Comparison of ENCODE assay signal across 12 mouse cellular contexts in the genomic region with DNA sequence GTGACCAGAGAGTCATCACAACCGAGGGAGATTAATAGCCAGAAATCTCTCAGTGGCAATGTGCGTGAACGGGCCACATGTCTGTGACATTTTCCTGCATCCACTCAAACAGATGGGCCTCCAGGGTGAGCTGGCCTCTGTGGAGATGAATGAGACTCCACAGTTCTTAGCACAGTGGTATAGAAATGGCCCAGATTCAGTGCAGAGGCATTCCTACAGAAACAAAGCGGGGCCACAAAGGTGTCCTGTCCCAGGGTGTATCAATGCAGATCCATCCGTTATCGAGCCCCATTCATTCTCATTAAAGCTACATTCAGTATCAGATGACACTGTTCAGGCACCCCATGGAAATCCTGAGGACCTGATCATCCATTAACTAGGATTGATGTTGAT. TPM values are rescaled to one million over a fixed set of nuclear protein-coding genes. Genes with fewer than 3 reads are reported as not detected.
DNase-seq lines count a peak whose midpoint lies in the region; ATAC-seq lines count a peak whose summit lies in the region.
"Had no signal": no experiment of that assay in that cellular context is flagged by ENCODE, and none has a peak within 500 bp of the region (broad histone marks: within the 10 kb centered on the region; RNA-seq: fewer than 3 reads in every experiment).

No protein-coding gene starts in this region.

- no peak overlapping the region for H3K4me2 ChIP-seq in forebrain, embryonic 12.5 days
- no peak overlapping the region for H3K4me2 ChIP-seq in forebrain, embryonic 16.5 days (ENCODE audit: low read length)
- H3K4me2 ChIP-seq: embryonic facial prominence, embryonic 15.5 days; midbrain, embryonic 12.5 days had no signal

- intact Hi-C loops in gastrocnemius, postnatal 36 days (cut with DNase I) = no loop called here

- no peak overlapping the region for H3K4me3 ChIP-seq in forebrain, embryonic 12.5 days (replicated peaks)
- no peak overlapping the region for H3K4me3 ChIP-seq in forebrain, embryonic 10.5 days
- H3K4me3 ChIP-seq in forebrain, embryonic 16.5 days (replicated peaks; ENCODE audit: low read length) = no peak overlapping the region
- H3K4me3 ChIP-seq: embryonic facial prominence, embryonic 15.5 days; left cerebral cortex, adult 2 months; midbrain, embryonic 12.5 days had no signal

- no peaks in the 10 kb centered on the region for H3K9me3 ChIP-seq in forebrain, embryonic 12.5 days
- no peaks in the 10 kb centered on the region for H3K9me3 ChIP-seq in forebrain, embryonic 10.5 days
- no peaks in the 10 kb centered on the region for H3K9me3 ChIP-seq in forebrain, embryonic 16.5 days (ENCODE audit: control insufficient read depth, low read length)
- H3K9me3 ChIP-seq: embryonic facial prominence, embryonic 15.5 days; midbrain, embryonic 12.5 days had no signal

- no peak overlapping the region for H3K9ac ChIP-seq in forebrain, embryonic 12.5 days
- no peak overlapping the region for H3K9ac ChIP-seq in forebrain, embryonic 16.5 days (replicated peaks; ENCODE audit: low read depth, low read length)
- H3K9ac ChIP-seq: embryonic facial prominence, embryonic 15.5 days; midbrain, embryonic 12.5 days had no signal

- no peaks in the 10 kb centered on the region for H3K4me1 ChIP-seq in forebrain, embryonic 12.5 days
- H3K4me1 ChIP-seq in forebrain, embryonic 10.5 days = peaks cover 11% of the 10 kb centered on the region
- peaks cover 3% of the 10 kb centered on the region; the same call in 1 of the 2 replicates for H3K4me1 ChIP-seq in forebrain, embryonic 16.5 days (replicated peaks; ENCODE audit: control insufficient read depth, insufficient read depth, low read length)
- H3K4me1 ChIP-seq: midbrain, embryonic 12.5 days had no signal

- 58% methylated on average over 6 of the region's 6 CpGs for WGBS in forebrain, embryonic 12.5 days
- WGBS in forebrain, embryonic 10.5 days = 74% methylated on average over 6 of the region's 6 CpGs
- WGBS in forebrain, embryonic 16.5 days = 60% methylated on average over 6 of the region's 6 CpGs

- ATAC-seq in forebrain, embryonic 12.5 days (ENCODE audit: low FRiP score) = 0 out of 2 replicates have a peak, but pooled peaks have one; percentile 33
- peak; percentile 47 for ATAC-seq in forebrain, embryonic 16.5 days

- H3K27me3 ChIP-seq in forebrain, embryonic 12.5 days = no peaks in the 10 kb centered on the region
- H3K27me3 ChIP-seq in forebrain, embryonic 10.5 days (ENCODE audit: poor library complexity, severe bottlenecking) = no peaks in the 10 kb centered on the region
- H3K27me3 ChIP-seq in forebrain, embryonic 16.5 days (replicated peaks; ENCODE audit: control insufficient read depth, insufficient read depth, low read length) = no peaks in the 10 kb centered on the region
- H3K27me3 ChIP-seq: embryonic facial prominence, embryonic 15.5 days; midbrain, embryonic 12.5 days had no signal

- no peaks in the 10 kb centered on the region for H3K36me3 ChIP-seq in forebrain, embryonic 12.5 days (replicated peaks)
- H3K36me3 ChIP-seq in forebrain, embryonic 10.5 days (replicated peaks) = no peaks in the 10 kb centered on the region
- H3K36me3 ChIP-seq in forebrain, embryonic 16.5 days (ENCODE audit: control insufficient read depth, insufficient read depth) = no peaks in the 10 kb centered on the region
- H3K36me3 ChIP-seq: embryonic facial prominence, embryonic 15.5 days; midbrain, embryonic 12.5 days had no signal

- DNase-seq in forebrain, embryonic 10.5 days (ENCODE audit: extremely low spot score, low spot score) = no peak
- DNase-seq in cerebellum, postnatal 10 days = peak; percentile 34 to 47
- peak; percentile 46 for DNase-seq in neural tube, embryonic 10.5 days (ENCODE audit: extremely low spot score, low spot score)
- DNase-seq in thymus, postnatal 10 days (ENCODE audit: low spot score in 2 of 2) = no peak
- DNase-seq in gastrocnemius, postnatal 36 days = no peak
- no peak for DNase-seq in layer of hippocampus, adult 8-10 months (ENCODE audit: low spot score in 2 of 2)
- DNase-seq: thymus, adult 18-20 months had no signal

- no peak overlapping the region for H3K27ac ChIP-seq in forebrain, embryonic 12.5 days
- H3K27ac ChIP-seq in forebrain, embryonic 10.5 days = no peak overlapping the region
- no peak overlapping the region for H3K27ac ChIP-seq in forebrain, embryonic 16.5 days (ENCODE audit: low read length)
- H3K27ac ChIP-seq: left cerebral cortex, adult 2 months; midbrain, embryonic 12.5 days had no signal

RNA-seq across cellular contexts. Expression of gene Rarb, which starts 22.6 kb away (rescaled TPM):
- polyA plus RNA-seq in forebrain, embryonic 12.5 days (2016; fragmentation: Nextera tagmentation; extraction: Ambion mirVana) = 9.1 and 12.7 TPM in 2 replicates
- polyA plus RNA-seq in forebrain, embryonic 10.5 days (2016; fragmentation: Nextera tagmentation; extraction: Ambion mirVana) = 16.8 and 21.1 TPM in 2 replicates
- 17.6 and 26.2 TPM in 2 replicates for polyA plus RNA-seq in forebrain, embryonic 16.5 days (2015; fragmentation: Nextera tagmentation; extraction: Ambion mirVana)
- 1 to 10 TPM; 6.1 to 6.8 TPM for total RNA-seq in gastrocnemius, postnatal 36 days (2021)
- total RNA-seq in layer of hippocampus, adult 8-10 months (2022) = 1 to 10 TPM; 5.9 to 9.4 (median 6.9) TPM

Comparison
In these comparisons a context has a peak if more than half of its experiments do, and no peak if none do; other contexts are left out.
1. DNase-seq: peak in cerebellum, postnatal 10 days (2 of 2) and neural tube, embryonic 10.5 days (single experiment); none in forebrain, embryonic 10.5 days (single experiment), thymus, postnatal 10 days (0 of 2), gastrocnemius, postnatal 36 days (0 of 2) and layer of hippocampus, adult 8-10 months (0 of 2).